Mouse (Mus musculus) forebrain, postnatal 0 days (tissue): Measurements from ENCODE around the gene Mrpl24. TPM values are rescaled to one million over a fixed set of nuclear protein-coding genes. Genes with fewer than 3 reads are reported as not detected.
A peak's percentile ranks its signal among the peaks of the same experiment; 100 is the strongest.

Experiments
- ATAC-seq: fragments of 200-750 bp; cut with Nextera tagmentation; 2 replicates; pipeline ENCODE4 v1.8.0; 2017; ENCODE audit warnings: mild to moderate bottlenecking, moderate library complexity
- DNase-seq: peaks from one replicate; pipeline ENCODE4 v3.0.0-alpha.2; 2015
- H3K27ac ChIP-seq: fragments of 300-500 bp; sonication (generic); 2 replicates; pipeline ENCODE4 v1.5.1; 2014; ENCODE audit warnings: low read depth, mild to moderate bottlenecking, antibody characterized with exemption, low read length, moderate library complexity, mixed read lengths
- H3K27me3 ChIP-seq: fragments of 300-500 bp; sonication (generic); 2 replicates; pipeline ENCODE4 v1.6.1; 2014; ENCODE audit warnings: mild to moderate bottlenecking, low read length, mixed read lengths; ENCODE audit not compliant: insufficient read depth
- H3K36me3 ChIP-seq: fragments of 300-500 bp; sonication (generic); 2 replicates; pipeline ENCODE4 v1.6.1; 2014; ENCODE audit warnings: mild to moderate bottlenecking, moderate library complexity; ENCODE audit not compliant: insufficient read depth
- H3K4me1 ChIP-seq: fragments of 300-500 bp; sonication (generic); 2 replicates; pipeline ENCODE4 v1.6.1; 2014; ENCODE audit warnings: antibody characterized with exemption; ENCODE audit not compliant: insufficient read depth
- H3K4me2 ChIP-seq: fragments of 300-500 bp; sonication (generic); 2 replicates; pipeline ENCODE4 v1.6.1; 2014; ENCODE audit warnings: low read depth, mild to moderate bottlenecking, moderate library complexity
- H3K4me3 ChIP-seq: fragments of 300-500 bp; sonication (generic); 2 replicates; pipeline ENCODE4 v1.5.1; 2014; ENCODE audit warnings: low read depth, low read length, mixed read lengths
- H3K9ac ChIP-seq: fragments of 300-500 bp; sonication (generic); 2 replicates; pipeline ENCODE4 v1.6.1; 2014; ENCODE audit warnings: mild to moderate bottlenecking
- H3K9me3 ChIP-seq: fragments of 300-500 bp; sonication (generic); 2 replicates; pipeline ENCODE4 v1.6.1; 2016; ENCODE audit warnings: low read length
- CTCF ChIP-seq: sonication (generic); IDR thresholded peaks from 2 replicates; pipeline ENCODE4 v1.5.1; 2016; ENCODE audit warnings: antibody characterized with exemption, control low read depth, low read depth
- WGBS: fragments of 180-500 bp; shearing (Covaris S2); extraction: QIAGEN DNeasy Blood & Tissue Kit; methylation state at CpG from one replicate; pipeline ENCODE4 v1.1.7; 2014; 5-methylcytosine and 5-hydroxymethylcytosine counted together
- polyA plus RNA-seq: library from polyadenylated mRNA; unstranded; fragments of >200 nt; fragmentation: Nextera tagmentation; extraction: Ambion mirVana; gene quantifications from 2 replicates; pipeline ENCODE4 v1.2.1, GENCODE M21; 2015
- total RNA-seq: library from RNA; depleted of rRNA; stranded (reverse); fragments of >200 nt; gene quantifications from 2 replicates; pipeline ENCODE4 v1.2.3, GENCODE M21; 2014

Gene Mrpl24
- total and polyA plus RNA-seq, 2 experiments from 2014 or later: 43.4 to 47.0 TPM

DNA sequence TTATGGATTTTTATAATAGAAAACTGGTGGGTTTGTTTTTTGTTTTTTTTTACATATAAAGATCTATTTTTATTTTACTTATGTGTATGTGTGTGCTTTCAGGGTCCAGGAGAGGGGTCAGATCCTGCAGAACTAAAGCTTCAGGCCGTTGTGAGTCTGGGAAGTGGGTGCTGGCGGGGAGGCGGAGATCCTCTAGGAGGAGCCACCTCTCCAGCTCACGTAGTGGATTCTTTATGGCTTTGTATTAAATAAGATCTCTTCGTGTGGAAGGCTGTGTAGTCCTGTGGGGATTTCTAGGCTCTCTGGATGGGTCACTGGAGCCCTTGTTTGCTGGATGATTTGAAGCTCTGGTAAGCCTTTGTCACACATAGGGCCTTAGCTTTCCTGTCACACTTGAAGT lies 21.3 kb downstream of the Mrpl24 start:
- H3K4me3 ChIP-seq: no peak overlapping the region
- H3K4me1 ChIP-seq: no peaks in the 10 kb centered on the region
- no peak for ATAC-seq
- no peak overlapping the region for H3K4me2 ChIP-seq
- no peak for TF ChIP-seq CTCF
- no peak for DNase-seq
- H3K9ac ChIP-seq: no peak overlapping the region
- WGBS: 57% methylated on average over 5 of the region's 5 CpGs
- peaks cover 57% of the 10 kb centered on the region for H3K36me3 ChIP-seq
- H3K27me3 ChIP-seq: no peaks in the 10 kb centered on the region
- H3K9me3 ChIP-seq: no peaks in the 10 kb centered on the region
- H3K27ac ChIP-seq: no peak overlapping the region

- DNase-seq (no peak), ATAC-seq (no peak)
- Histone ChIP-seq H3K4me2 (no peak overlapping the region), H3K36me3 (peaks cover 49% of the 10 kb centered on the region), H3K9me3 (no peaks in the 10 kb centered on the region), H3K9ac (no peak overlapping the region), H3K4me1 (0 out of 2 replicates have a peak, but pooled peaks cover 4% of the 10 kb centered on the region), H3K27me3 (no peaks in the 10 kb centered on the region), H3K4me3 (no peak overlapping the region), H3K27ac (no peak overlapping the region)
- WGBS: 93% methylated on average over 2 of the region's 2 CpGs
- no peak for TF ChIP-seq CTCF
Observed at GRCm38 (mm10) chr3:87942471-87942870, 23.2 kb downstream of the Mrpl24 start.

DNA sequence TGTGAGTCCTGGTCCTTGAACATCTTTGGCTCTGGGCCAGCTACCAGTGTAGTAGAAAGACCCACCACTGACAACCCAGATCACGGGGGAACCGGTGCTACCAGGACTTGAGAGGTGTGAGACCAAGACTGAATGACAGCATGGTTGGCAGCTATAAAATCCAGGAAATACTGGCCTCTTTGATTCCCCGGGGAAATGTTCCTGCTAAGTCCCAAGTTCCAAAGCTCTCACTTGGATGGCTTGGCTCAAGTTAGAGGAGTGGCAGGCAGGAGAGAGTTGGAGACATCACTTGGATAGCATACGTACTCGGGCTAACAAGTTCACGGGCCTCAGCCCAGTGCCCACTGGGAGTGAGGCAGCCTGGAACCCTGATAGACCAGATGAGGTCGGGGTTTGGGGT lies 24.3 kb downstream of the Mrpl24 start:
- H3K27ac ChIP-seq: no peak overlapping the region
- peaks cover 4% of the 10 kb centered on the region; the same call in 1 of the 2 replicates for H3K4me1 ChIP-seq
- H3K9me3 ChIP-seq: no peaks in the 10 kb centered on the region
- H3K9ac ChIP-seq: no peak overlapping the region
- ATAC-seq: no peak
- 79% methylated on average over 7 of the region's 7 CpGs for WGBS
- no peak for TF ChIP-seq CTCF
- H3K4me3 ChIP-seq: no peak overlapping the region
- no peak overlapping the region for H3K4me2 ChIP-seq
- no peak for DNase-seq
- peaks cover 38% of the 10 kb centered on the region for H3K36me3 ChIP-seq
- H3K27me3 ChIP-seq: no peaks in the 10 kb centered on the region

- H3K36me3 ChIP-seq: peaks cover 24% of the 10 kb centered on the region
- peaks cover 7% of the 10 kb centered on the region; the same call in 1 of the 2 replicates for H3K27me3 ChIP-seq
- peak; percentile 40; the same call in 1 of the 2 replicates for ATAC-seq
- no peak overlapping the region for H3K4me2 ChIP-seq
- TF ChIP-seq CTCF: no peak
- H3K9ac ChIP-seq: no peak overlapping the region
- DNase-seq: no peak
- no peaks in the 10 kb centered on the region for H3K9me3 ChIP-seq
- H3K4me1 ChIP-seq: peaks cover 4% of the 10 kb centered on the region; the same call in 1 of the 2 replicates
- 16% methylated on average over 4 of the region's 4 CpGs for WGBS
- H3K27ac ChIP-seq: no peak overlapping the region
- no peak overlapping the region for H3K4me3 ChIP-seq
Observed at GRCm38 (mm10) chr3:87944838-87945600, 25.7 kb downstream of the Mrpl24 start.

GRCm38 (mm10) chr3:87945781-87946540 lies 26.7 kb downstream of the Mrpl24 start:
- 32% methylated on average over 12 of the region's 12 CpGs for WGBS
- ATAC-seq: no peak
- H3K9ac ChIP-seq: no peak overlapping the region
- H3K36me3 ChIP-seq: peaks cover 17% of the 10 kb centered on the region
- no peak overlapping the region for H3K27ac ChIP-seq
- H3K27me3 ChIP-seq: peaks cover 7% of the 10 kb centered on the region; the same call in 1 of the 2 replicates
- no peak for TF ChIP-seq CTCF
- no peak for DNase-seq
- H3K4me1 ChIP-seq: peaks cover 4% of the 10 kb centered on the region; the same call in 1 of the 2 replicates
- no peak overlapping the region for H3K4me3 ChIP-seq
- H3K9me3 ChIP-seq: no peaks in the 10 kb centered on the region
- no peak overlapping the region for H3K4me2 ChIP-seq

DNA sequence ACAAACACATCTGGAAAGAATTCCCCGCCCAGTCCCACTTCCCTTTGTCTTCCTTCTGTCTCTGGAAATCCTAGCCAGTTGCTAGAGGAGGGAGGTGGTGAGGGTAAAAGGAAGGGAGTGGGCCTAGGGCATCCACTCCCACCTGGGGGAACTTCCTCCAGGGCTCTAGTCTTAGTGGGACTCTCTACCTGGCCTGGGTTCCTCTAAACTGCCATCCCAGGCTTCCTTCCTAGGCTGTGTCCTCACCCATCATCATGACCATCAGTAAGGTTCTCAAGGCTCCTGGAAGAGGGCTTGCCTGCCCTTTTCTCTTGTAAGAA lies 27.2 kb downstream of the Mrpl24 start:
- DNase-seq: no peak
- Histone ChIP-seq H3K4me2 (no peak overlapping the region), H3K4me1 (peaks cover 4% of the 10 kb centered on the region; the same call in 1 of the 2 replicates), H3K9me3 (no peaks in the 10 kb centered on the region), H3K4me3 (no peak overlapping the region), H3K27me3 (peaks cover 7% of the 10 kb centered on the region; the same call in 1 of the 2 replicates), H3K36me3 (peaks cover 11% of the 10 kb centered on the region), H3K27ac (no peak overlapping the region), H3K9ac (no peak overlapping the region)
- ATAC-seq: no peak
- 53% methylated on average over 1 of the region's 1 CpGs for WGBS
- no peak for TF ChIP-seq CTCF
